Mouse (Mus musculus): ENCODE measurements around the gene Lgr5.

Lgr5 gene

GRCm38 (mm10) chr10:115425351-115425750, 162.2 kb downstream of the Lgr5 start:
- no peak for DNase-seq (ENCODE audit: low read depth, low spot score)

- no peak for DNase-seq (ENCODE audit: low read depth, low spot score)
These were observed 165.6 kb downstream of the Lgr5 start for GRCm38 (mm10) chr10:115421976-115422375.

- no peak for DNase-seq (ENCODE audit: low read depth, low spot score)
These were observed 173.5 kb downstream of the Lgr5 start for GRCm38 (mm10) chr10:115414056-115414455.

- DNase-seq (ENCODE audit: low read depth, low spot score), result no peak
These were observed 174.1 kb downstream of the Lgr5 start for GRCm38 (mm10) chr10:115413496-115413895.

GRCm38 (mm10) chr10:115406393-115406792, 181.2 kb downstream of the Lgr5 start:
- no peak for DNase-seq (ENCODE audit: low read depth, low spot score)

Measured in WW6 (cell line).